Mouse (Mus musculus) subcutaneous adipose tissue, adult 2 months (tissue): Measurements from ENCODE around the gene Diaph3. TPM values are rescaled to one million over a fixed set of nuclear protein-coding genes. Genes with fewer than 3 reads are reported as not detected.

Experiments
- polyA plus RNA-seq: library from polyadenylated mRNA; depleted of rRNA; stranded (reverse); fragments of >200 nt; gene quantifications from 2 replicates; pipeline ENCODE4 v1.2.3, GENCODE M21; 2012; ENCODE audit warnings: low replicate concordance; rRNA removed

The Diaph3 gene
- 0.06 and 0.50 TPM in 2 replicates for polyA plus RNA-seq

DNA sequence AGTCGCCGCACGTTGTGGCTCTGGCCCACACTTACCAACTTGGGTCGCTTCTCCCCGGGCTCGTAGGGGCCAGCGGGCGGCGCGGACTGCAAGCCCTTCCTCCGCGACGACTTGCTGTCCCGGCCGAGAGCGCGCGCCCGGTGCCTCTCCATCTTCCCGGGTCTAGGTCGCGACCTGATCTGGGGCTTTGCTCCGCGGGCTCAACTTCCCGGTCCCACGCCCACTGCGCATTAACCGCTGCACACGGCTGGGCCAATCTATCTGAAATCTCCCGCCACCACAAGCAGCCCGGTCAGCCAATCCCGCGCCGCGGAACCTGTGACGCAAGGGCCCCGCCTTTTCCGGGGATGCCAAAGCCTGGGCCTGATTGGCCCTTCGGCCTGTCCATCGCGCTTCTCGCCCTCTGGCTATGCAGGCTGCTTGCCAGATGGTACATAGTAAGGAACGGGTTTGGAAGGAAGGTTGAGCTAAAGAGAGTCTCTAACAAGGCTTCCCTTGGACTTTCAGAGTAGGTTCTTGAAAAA, at the start of gene Diaph3:
TSS of gene Diaph3 (minus strand) at position 273 of the 524 bp plus-strand sequence.

